Mouse (Mus musculus) left cerebral cortex, postnatal 4 days (tissue): ENCODE measurements around the gene Anxa11. TPM values are rescaled to one million over a fixed set of nuclear protein-coding genes. Genes with fewer than 3 reads are reported as not detected.
"Not testable (repeated sequence)": the region's sequence is repeated elsewhere in the genome, so short reads cannot be mapped to it uniquely, and the experiment has no call there.

Source experiments
- DNase-seq: peaks from one replicate; pipeline ENCODE4 v3.0.0-alpha.2; 2022
- intact Hi-C: fragments of 180-260 bp; cut with DNase I; formaldehyde crosslinking; loops from one replicate; pipeline ENCODE4 v1.15.1; 2025
- total RNA-seq, 2 experiments: library from RNA; stranded (reverse); gene quantifications; 2 replicates each; pipeline ENCODE4 v1.2.3; 2021

Gene Anxa11
- total RNA-seq, 2 experiments from 2014 or later: 7.3 to 9.2 TPM

GRCm38 (mm10) chr14:25839791-25840190 is 2.2 kb upstream of the Anxa11 start:
- intact Hi-C loops: no loop called here
- no peak for DNase-seq

DNA sequence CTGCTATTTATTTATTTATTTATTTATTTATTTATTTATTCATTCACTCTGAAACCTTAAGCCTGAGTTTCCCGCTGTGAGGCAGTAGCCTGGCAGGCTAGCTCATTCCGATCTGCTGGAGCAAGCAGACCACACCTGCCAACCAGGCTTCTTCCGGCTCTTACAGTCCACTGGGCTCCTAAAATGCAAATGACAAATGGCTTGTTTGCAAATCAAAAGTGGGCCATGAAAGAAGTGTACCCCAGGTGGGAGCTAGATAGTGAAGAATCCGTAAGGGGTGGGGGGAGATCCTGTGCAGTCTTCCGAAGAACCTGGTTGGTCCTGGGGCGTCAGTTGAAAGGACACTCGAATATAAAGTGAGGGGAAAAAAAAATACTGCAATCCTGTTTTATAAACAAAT is 995 bp upstream of the Anxa11 start:
- intact Hi-C loops: no loop called here
- no peak for DNase-seq

DNA sequence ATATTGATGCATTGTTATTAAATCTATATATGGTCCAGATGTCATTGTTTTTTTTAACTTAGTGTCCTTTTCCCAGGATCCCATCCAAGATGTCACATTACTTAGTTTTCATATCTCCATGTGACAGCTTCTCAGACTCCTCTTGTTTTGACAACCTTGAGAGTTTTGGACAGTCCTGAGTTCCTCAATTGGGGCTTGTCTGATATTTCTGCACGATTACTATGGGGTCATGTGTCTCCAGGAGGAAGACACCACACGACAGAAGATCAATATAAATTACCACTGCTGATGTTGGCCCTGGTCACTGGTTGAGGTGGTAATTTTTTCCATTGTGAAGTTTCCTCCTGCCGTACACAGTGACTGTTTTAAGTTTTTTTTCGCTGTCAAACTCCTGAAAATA is 377 bp upstream of the Anxa11 start:
- intact Hi-C loops: no loop called here
- DNase-seq: no peak

DNA sequence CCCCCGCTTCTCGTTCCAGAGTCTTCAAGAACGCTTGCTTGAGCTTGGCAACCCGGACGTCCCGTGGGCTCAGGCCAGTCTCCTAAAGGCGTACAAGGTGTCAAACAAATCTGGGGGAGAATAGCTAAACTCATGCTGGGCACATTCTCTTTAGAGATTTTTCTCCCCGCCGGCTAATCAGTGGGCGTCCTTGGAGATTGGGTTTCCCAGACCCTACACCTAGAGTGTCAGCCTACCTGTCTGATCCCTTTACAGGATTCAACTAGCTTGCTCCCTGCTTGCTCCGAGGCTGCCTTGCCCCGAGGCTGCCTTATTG is 690 bp downstream of the Anxa11 start:
- no peak for DNase-seq
- intact Hi-C loops: no loop called here

DNA sequence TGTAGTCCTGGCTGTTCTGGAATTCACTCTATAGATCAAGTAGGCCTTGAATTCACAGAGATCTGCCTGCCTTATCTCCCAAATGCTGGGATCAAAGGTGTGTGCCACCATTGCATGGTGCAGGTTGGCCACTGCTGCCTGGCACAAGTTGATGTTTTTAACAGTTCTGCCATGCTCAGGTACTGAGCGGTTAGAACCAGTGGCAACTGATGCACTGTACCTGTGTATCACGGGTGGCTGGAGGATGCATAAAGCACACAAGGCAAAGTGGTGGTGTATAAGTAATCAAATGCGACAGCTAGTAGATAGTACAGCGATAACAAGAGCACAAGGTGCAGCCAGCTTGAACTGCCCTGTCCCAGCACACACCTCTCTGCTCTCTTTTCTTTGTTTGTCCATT is 2.4 kb downstream of the Anxa11 start:
- intact Hi-C loops: no loop called here

DNA sequence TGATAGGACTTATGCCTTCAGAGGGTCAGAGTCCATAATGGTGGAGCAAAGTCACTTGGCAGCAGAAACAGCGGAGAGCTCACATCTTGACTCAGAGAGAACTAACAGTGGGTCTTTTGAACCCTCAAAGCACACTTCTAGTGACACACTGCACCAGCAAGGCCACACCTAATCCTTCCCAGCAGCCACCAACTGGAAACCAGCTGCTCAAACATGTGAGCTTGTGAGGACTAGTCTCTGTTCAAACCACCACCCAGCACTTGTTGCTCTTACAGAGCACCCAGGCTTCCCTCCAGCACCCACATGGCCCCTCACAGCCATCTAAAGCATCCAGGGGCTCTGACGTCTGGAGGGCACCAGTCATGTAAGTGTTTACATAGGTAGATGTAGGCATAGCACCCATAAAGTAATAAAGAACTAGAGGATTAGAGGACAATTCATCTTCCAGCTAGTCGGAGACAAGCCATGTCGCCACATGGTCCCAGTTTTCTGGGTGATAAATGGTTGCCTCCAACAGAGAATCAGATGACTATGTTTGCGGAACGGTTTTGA is 4.0 kb downstream of the Anxa11 start:
- DNase-seq: no peak
- intact Hi-C loops: no loop called here

More for the DNA sequence above, 2.4 kb downstream of the Anxa11 start:
- no peak for DNase-seq

DNA sequence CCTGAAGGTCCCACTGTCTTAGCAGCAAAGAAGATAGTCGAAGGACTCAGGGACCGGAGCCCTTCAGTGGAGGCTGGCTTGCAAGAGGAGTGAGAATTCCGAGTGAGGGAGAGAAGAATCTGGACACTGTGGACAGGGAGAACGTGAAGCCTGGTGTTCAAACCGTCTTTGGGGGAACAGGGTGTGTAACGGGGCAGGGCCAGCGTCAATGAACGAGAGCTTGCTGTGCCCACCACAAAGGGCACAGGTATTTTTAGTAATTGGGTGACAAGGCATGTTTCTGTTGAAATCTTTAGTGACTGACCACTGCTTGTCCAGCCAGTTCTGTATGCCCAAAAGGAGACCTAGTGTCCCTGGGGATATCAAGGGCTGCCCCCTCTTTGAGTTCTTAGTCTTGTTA is 4.6 kb downstream of the Anxa11 start:
- intact Hi-C loops: no loop called here
- DNase-seq: no peak

- no peak for DNase-seq
- intact Hi-C loops: no loop called here
These were observed 5.7 kb downstream of the Anxa11 start for GRCm38 (mm10) chr14:25847660-25848059.

DNA sequence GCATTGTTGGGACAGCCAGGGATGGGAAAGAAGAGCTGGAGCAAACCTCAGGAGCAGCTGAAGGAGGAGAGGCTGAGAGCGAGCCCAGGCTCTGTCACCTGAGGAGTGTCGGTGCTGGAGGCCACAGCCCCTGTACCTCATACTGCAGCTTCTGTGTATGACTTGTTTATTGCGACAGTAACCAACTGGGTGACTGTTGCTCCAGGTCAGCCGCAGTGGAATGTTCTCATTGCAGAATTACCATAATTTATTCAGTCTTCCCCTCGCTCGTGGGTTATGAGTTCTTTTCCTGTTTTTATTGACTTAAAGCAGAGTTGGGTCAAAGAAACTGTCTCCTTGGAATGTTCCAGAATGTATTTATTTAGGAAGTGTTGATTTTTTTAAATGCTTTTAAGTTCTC is 6.3 kb downstream of the Anxa11 start:
- intact Hi-C loops: no loop called here

DNA sequence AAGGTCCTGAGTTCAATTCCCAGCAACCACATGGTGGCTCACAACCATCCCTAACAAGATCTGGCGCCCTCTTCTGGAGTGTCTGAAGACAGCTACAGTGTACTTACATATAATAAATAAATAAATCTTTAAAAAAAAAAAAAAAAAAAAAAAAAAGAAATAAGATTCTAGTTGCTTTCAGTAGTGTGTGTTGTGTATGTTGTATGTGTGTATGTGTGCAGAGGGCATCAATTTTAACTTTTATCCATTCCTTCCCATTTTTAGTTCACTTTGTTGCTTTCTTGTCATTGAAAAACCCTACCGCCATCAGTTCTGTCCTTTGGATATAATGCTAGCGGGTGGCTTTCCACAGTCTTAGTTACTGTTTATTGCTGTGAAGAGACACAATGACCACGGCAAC is 6.8 kb downstream of the Anxa11 start:
- DNase-seq, intact Hi-C loops: not testable (repeated sequence)

More for the DNA sequence above, 6.3 kb downstream of the Anxa11 start:
- DNase-seq: no peak

DNA sequence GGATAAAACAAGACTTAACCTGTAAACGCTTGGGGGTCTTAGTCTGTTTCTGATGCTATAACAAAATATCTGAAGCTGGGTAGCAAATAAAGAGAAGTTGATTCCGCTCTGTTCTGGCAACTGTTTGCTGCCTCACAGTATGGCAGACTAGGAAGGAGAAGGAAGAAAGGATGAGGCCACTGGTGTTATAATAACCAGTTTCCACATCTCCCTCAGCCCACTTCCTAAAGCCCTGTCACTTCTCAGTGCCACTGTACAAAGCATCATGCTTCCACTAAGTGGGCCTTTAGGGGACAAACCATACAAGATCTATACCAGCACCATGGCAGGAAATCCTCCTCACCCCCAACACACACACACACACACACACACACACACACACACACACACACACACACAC is 8.5 kb downstream of the Anxa11 start:
- DNase-seq: no peak
- intact Hi-C loops: no loop called here

- DNase-seq: no peak
- intact Hi-C loops: no loop called here
These were observed 9.2 kb downstream of the Anxa11 start for GRCm38 (mm10) chr14:25851189-25851588.

GRCm38 (mm10) chr14:25852121-25852561 is 10.2 kb downstream of the Anxa11 start:
- intact Hi-C loops: no loop called here
- no peak for DNase-seq

DNA sequence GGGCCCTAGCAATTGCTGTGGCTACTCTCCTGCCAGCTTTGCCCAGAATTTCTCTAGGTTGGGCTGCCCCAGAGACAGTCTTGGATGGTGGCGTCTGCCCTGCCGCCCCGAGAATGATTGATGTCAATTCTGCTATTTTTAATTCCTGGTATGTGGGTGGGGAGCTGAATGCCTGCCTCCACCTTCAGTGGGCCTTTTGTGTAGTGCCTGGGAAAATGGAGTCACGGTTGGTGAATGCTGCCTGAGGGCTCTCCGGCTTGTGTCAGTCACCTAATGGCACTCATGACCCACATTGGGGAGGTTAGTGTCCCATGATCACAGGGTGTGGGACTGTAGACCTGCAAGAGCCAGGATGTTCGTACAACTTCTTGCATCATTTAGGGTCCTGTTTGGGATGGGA is 11.3 kb downstream of the Anxa11 start:
- no peak for DNase-seq

DNA sequence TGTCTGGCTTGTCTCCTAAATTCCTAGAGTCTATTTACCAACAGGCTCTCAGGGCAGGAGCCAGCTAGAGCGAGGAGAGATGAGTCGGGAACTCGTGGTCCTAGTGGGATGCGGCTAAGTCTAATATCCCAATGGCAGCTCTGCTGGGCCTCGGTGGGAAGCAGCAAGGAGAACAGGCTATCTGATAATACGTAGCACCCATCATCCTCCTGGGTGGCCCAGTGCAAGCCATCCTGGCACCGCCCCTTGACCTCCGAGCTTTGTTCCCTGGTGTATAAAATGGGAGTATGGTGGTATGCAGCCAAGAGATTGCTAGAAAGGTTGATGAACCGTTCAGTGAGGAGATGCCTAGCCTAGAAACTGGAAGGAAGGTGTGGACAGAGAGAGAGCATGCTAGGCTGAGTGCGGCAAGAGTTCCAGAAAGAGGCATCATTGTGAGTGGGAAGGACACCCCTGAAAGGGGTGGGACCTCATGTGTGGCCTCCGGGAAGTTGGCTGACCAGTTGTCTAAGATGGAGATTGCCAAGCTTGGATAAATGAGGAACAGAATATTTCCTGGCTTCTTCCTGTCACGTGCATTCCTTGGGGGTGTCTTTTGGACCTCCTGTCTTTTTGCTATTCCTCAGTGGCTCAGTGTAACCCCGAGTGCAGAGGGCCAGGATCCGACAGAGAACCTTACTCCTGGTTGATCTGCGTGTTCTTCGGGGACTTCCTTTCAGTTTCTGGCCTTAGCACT is 11.9 kb downstream of the Anxa11 start:
- no peak for DNase-seq
- intact Hi-C loops: no loop called here

More for the DNA sequence above, 11.3 kb downstream of the Anxa11 start:
- intact Hi-C loops: no loop called here

DNA sequence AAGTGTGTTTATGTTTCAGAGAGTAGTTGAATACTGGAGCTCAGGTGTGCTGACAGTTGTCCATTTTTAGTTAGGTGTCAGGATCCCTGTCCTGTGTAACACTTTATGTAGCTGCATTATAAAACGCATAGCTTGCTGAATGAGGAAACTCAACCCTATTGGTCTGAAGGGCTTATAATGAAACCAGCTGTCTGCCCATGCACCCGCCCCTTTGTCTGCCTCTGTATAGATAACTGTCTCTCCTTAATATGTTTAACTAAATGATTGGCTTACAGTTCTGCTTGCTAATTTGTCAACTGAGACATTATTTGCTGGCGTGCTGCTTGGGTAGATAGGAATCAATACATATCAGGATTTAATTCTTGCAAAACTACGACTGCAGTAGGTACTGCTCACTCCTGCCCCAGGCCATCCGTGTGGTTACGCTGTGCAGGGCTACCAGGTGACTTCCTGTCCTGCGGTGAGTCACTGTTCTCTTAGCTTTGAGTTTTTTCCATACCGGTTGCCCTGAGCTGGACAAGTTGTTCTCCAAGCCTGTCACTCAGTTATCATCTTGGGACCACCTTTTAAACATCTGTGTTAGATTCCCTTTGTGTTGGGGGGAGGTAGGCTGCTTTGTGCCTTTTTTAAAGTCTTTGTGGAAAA is 13.4 kb downstream of the Anxa11 start:
- intact Hi-C loops: no loop called here
- DNase-seq: no peak

GRCm38 (mm10) chr14:25857168-25857621 is 15.2 kb downstream of the Anxa11 start:
- intact Hi-C loops: no loop called here
- no peak for DNase-seq

GRCm38 (mm10) chr14:25857940-25858339 is 16.0 kb downstream of the Anxa11 start:
- intact Hi-C loops: no loop called here
- no peak for DNase-seq

DNA sequence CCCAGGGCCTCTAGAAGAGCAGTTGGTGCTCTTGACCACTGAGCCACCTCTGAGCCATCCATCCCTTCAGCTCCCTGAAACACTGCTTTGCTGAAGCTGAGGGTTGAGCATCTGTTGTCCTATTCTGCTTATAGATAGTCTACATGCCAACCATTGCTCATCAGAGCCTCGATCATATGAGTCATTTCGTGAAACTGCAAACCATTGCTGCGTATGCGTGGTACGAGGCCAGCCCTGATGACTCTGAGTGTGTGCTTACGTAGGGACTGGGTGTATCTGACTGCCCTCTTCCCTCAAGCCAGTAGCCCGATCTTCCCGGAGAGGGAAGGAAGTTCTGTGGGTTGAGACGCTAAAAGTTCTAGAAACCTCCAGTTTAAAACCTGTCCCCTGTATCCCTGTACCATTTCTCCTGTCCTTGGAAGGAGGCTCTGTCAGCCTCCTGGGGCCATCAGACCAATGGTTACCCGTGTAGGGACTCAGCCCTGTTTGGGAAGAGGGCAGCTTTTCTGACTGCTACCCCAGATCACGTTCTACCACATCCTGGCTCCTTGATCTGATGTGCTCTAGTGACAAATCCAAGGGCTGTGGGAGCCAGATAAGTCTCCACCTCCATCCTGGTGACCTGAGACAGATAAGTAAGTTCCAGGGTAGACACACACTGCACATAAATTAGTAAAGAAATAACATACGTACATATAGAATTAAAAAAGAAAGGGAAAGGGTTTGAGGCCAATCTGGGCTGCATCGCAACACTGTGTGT is 20.0 kb downstream of the Anxa11 start:
- intact Hi-C loops: no loop called here
- DNase-seq: no peak

GRCm38 (mm10) chr14:25863721-25864120 is 21.8 kb downstream of the Anxa11 start:
- intact Hi-C loops: no loop called here
- DNase-seq: no peak

DNA sequence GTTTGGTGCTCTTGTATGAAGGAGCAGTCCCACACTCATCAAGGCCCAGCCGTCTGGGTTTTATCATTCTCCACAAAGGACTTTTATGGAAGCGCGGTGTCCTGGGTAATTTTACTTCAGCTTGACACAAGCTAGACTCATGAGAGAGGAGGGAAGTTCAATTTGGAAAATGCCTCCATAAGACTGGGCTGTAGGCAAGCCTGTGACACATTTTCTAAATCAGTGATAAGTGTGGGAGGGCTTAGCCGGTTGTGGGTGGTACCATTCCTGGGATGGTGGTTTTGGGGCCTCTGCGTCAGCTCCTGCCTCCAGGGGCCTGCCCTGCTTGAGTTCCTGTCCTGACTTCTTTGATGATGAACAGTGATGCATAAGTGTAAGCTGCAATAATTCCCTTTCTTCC is 23.3 kb downstream of the Anxa11 start:
- intact Hi-C loops: no loop called here
- no peak for DNase-seq
